Mouse (Mus musculus): ENCODE measurements around the gene Plcd3. TPM values are rescaled to one million over a fixed set of nuclear protein-coding genes. Genes with fewer than 3 reads are reported as not detected.
A peak's percentile ranks its signal among the peaks of the same experiment; 100 is the strongest.

The Plcd3 gene
- polyA plus RNA-seq, 1 experiment from 2014 or later: 2.3 TPM

GRCm38 (mm10) chr11:103116008-103116818, 14.8 kb upstream of the Plcd3 start, which contains the start of gene Hexim1:
Gene Hexim1, plus strand, starts transcription at chr11:103116231.
- WGBS: under 1% methylated on average over 52 of the region's 53 CpGs
- Histone ChIP-seq H3K4me3 (peak within 1 kb of the TSS; percentile 69), H3K9ac (replicated peaks) (peak within 1 kb of the TSS; percentile 96), H3K36me3 (no peaks in the 10 kb centered on the region), H3K4me2 (replicated peaks) (peak within 1 kb of the TSS; percentile 75), H3K27me3 (peaks cover 19% of the 10 kb centered on the region), H3K9me3 (no peaks in the 10 kb centered on the region), H3K27ac (replicated peaks) (peak within 1 kb of the TSS; percentile 97), H3K4me1 (peaks cover 51% of the 10 kb centered on the region)
- peak; percentile 97 for ATAC-seq (replicated peaks)

DNA sequence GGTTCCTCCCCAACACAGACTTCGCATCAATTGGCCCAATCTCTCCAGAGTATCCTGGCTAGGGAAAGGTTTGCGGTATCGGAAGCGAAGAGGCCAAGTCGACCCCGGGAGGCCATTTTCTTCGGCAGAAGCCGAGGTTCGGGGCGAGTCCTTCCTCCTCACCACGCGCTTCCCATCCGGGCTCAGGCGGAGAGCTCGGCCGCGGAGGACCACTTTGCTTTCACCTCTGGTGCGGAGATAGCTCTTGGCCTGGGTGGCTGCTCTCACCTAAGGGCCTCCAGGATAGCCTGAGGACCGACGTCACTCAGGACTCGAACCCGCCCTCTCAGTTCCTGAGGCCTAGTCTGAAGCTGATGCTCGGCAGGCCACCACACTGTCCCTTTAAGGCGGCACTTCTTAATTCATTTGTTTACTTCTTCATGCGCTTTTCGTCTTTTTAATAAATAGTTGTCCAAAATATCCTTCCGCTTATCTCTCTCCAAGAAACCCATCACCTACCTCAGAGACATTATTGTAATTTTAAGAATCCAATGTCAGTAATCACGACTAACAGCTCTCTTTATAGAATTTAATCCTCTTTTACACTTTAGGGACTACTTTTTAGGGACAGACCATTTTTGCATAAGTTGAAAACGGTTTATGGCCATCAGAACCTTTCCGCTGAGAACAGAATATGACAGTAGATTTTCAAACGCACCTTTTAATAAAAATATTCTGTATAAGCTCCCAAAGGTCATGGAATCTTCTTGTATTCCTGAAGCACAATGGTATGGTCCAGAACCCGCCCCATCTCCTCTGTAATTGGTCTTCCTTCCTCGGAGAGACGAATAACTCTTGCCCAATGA, 13.9 kb upstream of the Plcd3 start:
- Histone ChIP-seq H3K27ac (replicated peaks) (peak overlapping the region; percentile 97), H3K4me1 (peaks cover 51% of the 10 kb centered on the region), H3K9me3 (no peaks in the 10 kb centered on the region), H3K9ac (replicated peaks) (peak overlapping the region; percentile 96), H3K36me3 (no peaks in the 10 kb centered on the region), H3K4me2 (replicated peaks) (peak overlapping the region; percentile 66), H3K27me3 (peaks cover 27% of the 10 kb centered on the region), H3K4me3 (peak overlapping the region; percentile 69)
- 1% methylated on average over 34 of the region's 34 CpGs for WGBS
- ATAC-seq (replicated peaks): peak; percentile 75

GRCm38 (mm10) chr11:103114270-103114943, 12.9 kb upstream of the Plcd3 start:
- Histone ChIP-seq H3K27ac (replicated peaks) (peak overlapping the region; percentile 97), H3K4me2 (replicated peaks) (peak overlapping the region; percentile 66), H3K9ac (replicated peaks) (peak overlapping the region; percentile 96), H3K9me3 (no peaks in the 10 kb centered on the region), H3K36me3 (no peaks in the 10 kb centered on the region), H3K4me1 (peaks cover 48% of the 10 kb centered on the region), H3K27me3 (peaks cover 27% of the 10 kb centered on the region), H3K4me3 (peak overlapping the region; percentile 69)
- no peak for ATAC-seq (replicated peaks)
- 83% methylated on average over 11 of the region's 11 CpGs for WGBS

- Histone ChIP-seq H3K9me3 (no peaks in the 10 kb centered on the region), H3K4me3 (no peak overlapping the region), H3K4me2 (replicated peaks) (no peak overlapping the region), H3K27me3 (peaks cover 27% of the 10 kb centered on the region), H3K36me3 (no peaks in the 10 kb centered on the region), H3K4me1 (peaks cover 44% of the 10 kb centered on the region), H3K27ac (replicated peaks) (no peak overlapping the region), H3K9ac (replicated peaks) (no peak overlapping the region)
- ATAC-seq (replicated peaks): no peak
- 74% methylated on average over 4 of the region's 4 CpGs for WGBS
Observed at GRCm38 (mm10) chr11:103113771-103114170, 12.3 kb upstream of the Plcd3 start.

DNA sequence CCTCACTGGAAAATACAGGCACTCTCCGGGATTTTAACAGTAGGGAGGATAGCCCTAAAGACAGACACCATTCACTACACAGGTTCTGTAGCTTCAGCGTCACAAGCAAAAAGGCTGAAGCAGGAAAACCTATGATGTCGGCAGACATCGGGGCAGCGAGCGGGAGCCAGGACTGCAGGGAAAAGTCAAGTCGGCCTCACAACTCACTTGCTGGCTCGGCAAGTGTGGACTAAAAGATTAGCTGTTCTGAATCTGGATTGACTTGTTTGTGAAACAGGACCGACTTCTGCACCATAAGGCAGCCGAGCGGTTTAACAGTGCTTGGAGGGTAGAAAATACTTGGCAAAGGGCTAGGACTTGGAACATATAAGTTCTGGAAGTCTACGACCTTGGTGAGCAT, 11.5 kb upstream of the Plcd3 start:
- H3K9me3 ChIP-seq: no peaks in the 10 kb centered on the region
- no peak overlapping the region for H3K27ac ChIP-seq (replicated peaks)
- H3K27me3 ChIP-seq: peaks cover 27% of the 10 kb centered on the region
- no peak overlapping the region for H3K4me3 ChIP-seq
- no peak overlapping the region for H3K4me2 ChIP-seq (replicated peaks)
- 0 out of 2 replicates have a peak overlapping the region, but pooled peaks have one; percentile 1 for H3K9ac ChIP-seq (replicated peaks)
- no peak for ATAC-seq (replicated peaks)
- no peaks in the 10 kb centered on the region for H3K36me3 ChIP-seq
- 30% methylated on average over 12 of the region's 12 CpGs for WGBS
- peaks cover 36% of the 10 kb centered on the region for H3K4me1 ChIP-seq

- Histone ChIP-seq H3K27ac (replicated peaks) (no peak overlapping the region), H3K4me3 (peak overlapping the region; percentile 23; the same call in 1 of the 2 replicates), H3K4me2 (replicated peaks) (peak overlapping the region; percentile 47; the same call in 1 of the 2 replicates), H3K9me3 (no peaks in the 10 kb centered on the region), H3K27me3 (peaks cover 27% of the 10 kb centered on the region), H3K36me3 (no peaks in the 10 kb centered on the region), H3K9ac (replicated peaks) (0 out of 2 replicates have a peak overlapping the region, but pooled peaks have one; percentile 1), H3K4me1 (peaks cover 32% of the 10 kb centered on the region)
- no peak for ATAC-seq (replicated peaks)
- WGBS: 9% methylated on average over 9 of the region's 9 CpGs
Observed at GRCm38 (mm10) chr11:103112552-103112912, 11.1 kb upstream of the Plcd3 start.

- peak overlapping the region; percentile 23 for H3K4me3 ChIP-seq
- no peaks in the 10 kb centered on the region for H3K9me3 ChIP-seq
- H3K27ac ChIP-seq (replicated peaks): no peak overlapping the region
- peak overlapping the region; percentile 11 for H3K9ac ChIP-seq (replicated peaks)
- peaks cover 27% of the 10 kb centered on the region for H3K27me3 ChIP-seq
- ATAC-seq (replicated peaks): no peak
- H3K4me2 ChIP-seq (replicated peaks): peak overlapping the region; percentile 47
- peaks cover 27% of the 10 kb centered on the region for H3K4me1 ChIP-seq
- H3K36me3 ChIP-seq: no peaks in the 10 kb centered on the region
- 2% methylated on average over 28 of the region's 28 CpGs for WGBS
Observed at GRCm38 (mm10) chr11:103111881-103112551, 10.6 kb upstream of the Plcd3 start.

- Histone ChIP-seq H3K4me2 (replicated peaks) (no peak overlapping the region), H3K4me3 (peak overlapping the region; percentile 23; the same call in 1 of the 2 replicates), H3K36me3 (no peaks in the 10 kb centered on the region), H3K27ac (replicated peaks) (no peak overlapping the region), H3K9ac (replicated peaks) (no peak overlapping the region), H3K27me3 (peaks cover 27% of the 10 kb centered on the region), H3K4me1 (peaks cover 23% of the 10 kb centered on the region), H3K9me3 (no peaks in the 10 kb centered on the region)
- ATAC-seq (replicated peaks): no peak
- WGBS: 25% methylated on average over 10 of the region's 10 CpGs
Observed at GRCm38 (mm10) chr11:103111301-103111700, 9.8 kb upstream of the Plcd3 start.

DNA sequence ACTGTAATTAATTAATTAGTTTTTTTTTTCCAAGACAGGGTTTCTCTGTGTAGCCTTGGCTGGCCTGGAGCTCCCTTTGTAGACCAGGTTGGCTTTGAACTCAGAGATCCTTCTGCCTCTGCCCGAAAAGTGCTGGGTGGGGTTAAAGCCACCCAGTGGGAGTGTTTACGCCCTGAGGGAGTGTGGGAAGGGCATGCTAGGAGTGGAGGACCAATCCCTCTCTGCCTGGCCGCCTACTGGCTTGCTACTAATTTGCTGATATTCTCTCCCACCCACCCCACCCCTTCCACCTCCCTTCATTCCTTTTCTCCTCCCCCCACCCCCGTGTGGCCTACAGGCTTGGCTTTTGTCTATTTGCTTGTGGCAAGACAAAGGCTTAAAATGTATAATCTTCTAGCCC, 4.9 kb upstream of the Plcd3 start:
- H3K27ac ChIP-seq (replicated peaks): no peak overlapping the region
- H3K36me3 ChIP-seq: no peaks in the 10 kb centered on the region
- H3K27me3 ChIP-seq: peaks cover 10% of the 10 kb centered on the region
- 53% methylated on average over 4 of the region's 4 CpGs for WGBS
- no peak for ATAC-seq (replicated peaks)
- H3K4me2 ChIP-seq (replicated peaks): no peak overlapping the region
- no peak overlapping the region for H3K4me3 ChIP-seq
- H3K9ac ChIP-seq (replicated peaks): no peak overlapping the region
- no peaks in the 10 kb centered on the region for H3K9me3 ChIP-seq
- H3K4me1 ChIP-seq: peaks cover 16% of the 10 kb centered on the region

- no peak overlapping the region for H3K4me3 ChIP-seq
- H3K27me3 ChIP-seq: peaks cover 10% of the 10 kb centered on the region; the same call in 1 of the 2 replicates
- no peak for ATAC-seq (replicated peaks)
- no peaks in the 10 kb centered on the region for H3K36me3 ChIP-seq
- no peak overlapping the region for H3K27ac ChIP-seq (replicated peaks)
- H3K4me2 ChIP-seq (replicated peaks): no peak overlapping the region
- H3K9ac ChIP-seq (replicated peaks): no peak overlapping the region
- peaks cover 22% of the 10 kb centered on the region for H3K4me1 ChIP-seq
- H3K9me3 ChIP-seq: no peaks in the 10 kb centered on the region
- WGBS: 80% methylated on average over 6 of the region's 6 CpGs
Observed at GRCm38 (mm10) chr11:103105810-103106209, 4.4 kb upstream of the Plcd3 start.

DNA sequence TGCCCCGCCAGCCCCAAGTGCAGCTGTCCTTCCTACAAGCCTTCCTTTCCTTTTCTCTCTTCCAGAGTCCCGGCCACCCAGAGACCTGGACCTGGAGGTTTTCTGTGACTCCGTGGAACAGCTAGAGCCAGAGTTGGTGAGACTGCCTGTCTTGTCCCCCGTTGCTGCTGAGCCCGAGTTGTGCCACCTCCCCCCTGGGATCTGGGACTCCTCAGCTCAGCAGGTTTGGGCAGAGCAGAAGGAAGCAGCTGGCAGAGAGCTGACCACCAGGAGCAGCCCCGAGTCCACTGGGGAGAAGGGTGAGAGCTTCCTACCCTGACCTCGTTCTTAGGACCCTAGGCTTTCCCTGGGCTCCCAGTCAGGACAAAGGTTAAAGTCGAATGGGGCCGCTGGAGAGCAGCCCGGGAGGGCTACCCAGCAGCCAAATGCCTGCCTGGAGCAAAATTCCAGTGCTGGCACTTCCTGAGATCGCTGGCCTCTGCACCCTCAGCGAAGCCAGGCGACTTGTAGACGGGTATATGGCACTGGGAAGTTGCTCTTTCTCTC, 3.8 kb upstream of the Plcd3 start:
- Histone ChIP-seq H3K4me3 (no peak overlapping the region), H3K27ac (replicated peaks) (no peak overlapping the region), H3K9me3 (no peaks in the 10 kb centered on the region), H3K27me3 (peaks cover 12% of the 10 kb centered on the region; the same call in 1 of the 2 replicates), H3K4me2 (replicated peaks) (no peak overlapping the region), H3K9ac (replicated peaks) (no peak overlapping the region), H3K4me1 (peaks cover 22% of the 10 kb centered on the region), H3K36me3 (no peaks in the 10 kb centered on the region)
- 57% methylated on average over 14 of the region's 14 CpGs for WGBS
- ATAC-seq (replicated peaks): no peak

Data from forebrain, embryonic 15.5 days (tissue).